Mouse (Mus musculus): ENCODE results near the gene Ftcd.

DNA sequence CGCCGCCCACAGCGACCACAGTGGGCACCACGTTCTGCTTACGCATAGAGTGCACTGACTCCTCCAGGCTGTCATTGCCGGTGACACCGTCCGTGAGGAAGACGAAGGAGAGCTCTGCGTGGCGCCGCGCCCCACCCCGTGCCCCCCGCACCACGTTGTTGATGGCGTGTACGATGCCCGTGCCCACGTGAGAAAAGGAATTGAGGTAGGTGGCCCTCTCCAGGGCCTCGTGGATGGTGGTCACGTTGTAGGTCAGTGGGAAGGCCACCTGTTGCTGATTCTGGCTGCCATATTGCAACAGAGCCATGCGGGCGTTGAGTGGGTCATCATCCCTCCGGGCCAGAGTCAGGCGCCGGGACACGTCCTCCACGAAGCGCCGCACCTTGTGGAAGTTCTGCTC lies 20.9 kb downstream of the Ftcd start:
- no peak for TF ChIP-seq CTCF (IDR thresholded peaks at IDR 0.05; ENCODE audit: borderline replicate concordance, insufficient read depth, low read depth, low read length)
- no peak for TF ChIP-seq POLR2A (IDR thresholded peaks at IDR 0.05; ENCODE audit: borderline replicate concordance, insufficient read depth, low read length)

Measured in cerebellum, adult 2 months (tissue).